Comparison of ENCODE assay signal across 27 mouse cellular contexts in the genomic region with DNA sequence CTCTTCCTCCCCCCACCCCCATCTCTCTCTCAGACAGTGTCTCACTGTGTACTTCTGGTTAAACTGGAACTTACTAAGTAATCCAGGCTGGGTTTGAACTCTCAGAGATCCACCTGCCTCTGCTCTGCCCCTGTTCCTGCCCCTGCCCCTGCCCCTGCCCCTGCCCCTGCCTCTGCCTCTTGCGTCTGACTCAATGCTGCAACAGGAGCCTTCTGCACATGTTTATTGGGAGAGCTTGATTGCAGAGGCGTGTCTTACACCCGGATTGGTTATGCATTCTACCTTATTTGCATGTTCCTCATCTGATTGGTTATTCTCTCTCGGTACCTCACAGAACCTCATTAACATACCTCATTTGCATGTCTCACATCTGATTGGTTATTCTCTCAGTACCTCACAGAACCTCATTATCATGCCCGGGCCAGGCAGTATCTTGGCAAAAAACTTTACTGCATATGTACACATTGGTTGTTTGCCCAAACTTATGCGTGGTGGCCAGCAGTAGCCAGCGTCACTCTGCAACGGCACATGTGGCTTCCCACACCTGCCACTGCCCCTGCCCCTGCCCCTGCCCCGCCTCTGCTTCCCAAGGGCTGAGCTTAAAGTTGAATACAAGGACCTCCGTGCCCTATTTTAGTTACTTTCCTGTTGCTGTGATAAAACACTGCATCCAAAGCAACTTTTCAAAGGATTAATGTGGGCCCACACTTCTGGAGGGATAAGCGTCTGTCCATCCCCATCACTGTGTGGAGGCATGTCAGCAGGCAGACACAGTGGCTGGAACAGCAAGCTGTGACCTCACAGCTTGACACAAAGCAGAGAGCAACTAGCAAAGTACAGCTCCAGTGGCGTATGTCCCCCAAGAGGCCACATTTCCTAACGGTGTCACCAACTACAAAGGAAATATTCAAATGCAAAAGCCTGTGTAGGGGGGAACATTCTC. TPM values are rescaled to one million over a fixed set of nuclear protein-coding genes. Genes with fewer than 3 reads are reported as not detected.
DNase-seq lines count a peak whose midpoint lies in the region; ATAC-seq and TF ChIP-seq lines count a peak whose summit lies in the region.
"Had no signal": no experiment of that assay in that cellular context is flagged by ENCODE, and none has a peak within 500 bp of the region (broad histone marks: within the 10 kb centered on the region; RNA-seq: fewer than 3 reads in every experiment).

No protein-coding gene starts in this region.

- H3K4me2 ChIP-seq in forebrain, embryonic 11.5 days (ENCODE audit: low read depth, low read length, severe bottlenecking), result no peak overlapping the region
- no peak overlapping the region for H3K4me2 ChIP-seq in forebrain, embryonic 16.5 days (ENCODE audit: low read length)
- H3K4me2 ChIP-seq in liver, postnatal 0 days (ENCODE audit: low read depth, low read length), result no peak overlapping the region
- no peak overlapping the region for H3K4me2 ChIP-seq in liver, embryonic 12.5 days
- H3K4me2 ChIP-seq: forebrain, embryonic 13.5 days; kidney, embryonic 15.5 days; neural tube, embryonic 13.5 days; stomach, embryonic 15.5 days had no signal

- ATAC-seq in forebrain, embryonic 11.5 days (replicated peaks; ENCODE audit: low FRiP score), result 0 out of 2 replicates have a peak, but pooled peaks have one; percentile 24
- ATAC-seq in forebrain, embryonic 16.5 days, result no peak
- ATAC-seq in liver, postnatal 0 days, result 0 out of 2 replicates have a peak, but pooled peaks have one; percentile 14
- ATAC-seq in liver, embryonic 12.5 days, result no peak
- ATAC-seq: forebrain, embryonic 13.5 days; intestine, postnatal 0 days had no signal

- H3K9me3 ChIP-seq in forebrain, embryonic 11.5 days (ENCODE audit: control insufficient read depth, low read length), result no peaks in the 10 kb centered on the region
- H3K9me3 ChIP-seq in forebrain, embryonic 16.5 days (ENCODE audit: control insufficient read depth, low read length), result no peaks in the 10 kb centered on the region
- H3K9me3 ChIP-seq in liver, postnatal 0 days (ENCODE audit: low read length), result no peaks in the 10 kb centered on the region
- no peaks in the 10 kb centered on the region for H3K9me3 ChIP-seq in liver, embryonic 12.5 days (replicated peaks)
- H3K9me3 ChIP-seq: forebrain, embryonic 13.5 days; G1E; kidney, embryonic 15.5 days; megakaryocyte, embryonic 14.5 days; neural tube, embryonic 13.5 days; stomach, embryonic 15.5 days had no signal

- WGBS in forebrain, embryonic 11.5 days, result 60% methylated on average over 12 of the region's 13 CpGs
- WGBS in forebrain, embryonic 16.5 days, result 49% methylated on average over 12 of the region's 13 CpGs
- WGBS in liver, postnatal 0 days (ENCODE audit: insufficient replicate concordance), result 61% methylated on average over 12 of the region's 13 CpGs
- 59% methylated on average over 13 of the region's 13 CpGs for WGBS in liver, embryonic 12.5 days (ENCODE audit: insufficient replicate concordance)

- no peak overlapping the region for H3K4me3 ChIP-seq in forebrain, embryonic 11.5 days (ENCODE audit: low read depth, low read length)
- H3K4me3 ChIP-seq in forebrain, embryonic 16.5 days (replicated peaks; ENCODE audit: low read length), result no peak overlapping the region
- no peak overlapping the region for H3K4me3 ChIP-seq in liver, postnatal 0 days (ENCODE audit: low read depth, low read length)
- H3K4me3 ChIP-seq in liver, embryonic 12.5 days, result no peak overlapping the region
- H3K4me3 ChIP-seq: forebrain, embryonic 13.5 days; gastrocnemius, adult 2 months; kidney, embryonic 15.5 days; limb, embryonic 10.5 days; megakaryocyte, embryonic 14.5 days; myocyte; neural tube, embryonic 13.5 days; stomach, embryonic 15.5 days had no signal

- TF ChIP-seq POLR2A in brain, embryonic 14.5 days (IDR thresholded peaks at IDR 0.05; ENCODE audit: borderline replicate concordance, extremely low read depth, insufficient read depth, insufficient read length, poor library complexity, severe bottlenecking), result no peak

- no peak for DNase-seq in forebrain, embryonic 11.5 days (ENCODE audit: low spot score)
- no peak for DNase-seq in liver, postnatal 0 days
- DNase-seq in 416B (ENCODE audit: low read depth), result peak; percentile 86
- DNase-seq in brain, embryonic 14.5 days (ENCODE audit: low read depth), result peak; percentile 18
- DNase-seq in thymus, postnatal 4 days, result no peak
- DNase-seq in embryo, embryonic 9.5 days (ENCODE audit: extremely low spot score), result no peak
- DNase-seq: adrenal gland, postnatal 25 days; cerebellum, adult 11-12 months; cerebellum, postnatal 10 days; gastrocnemius, adult 2 months; liver; lung, adult 2 months; lung, postnatal 36 days; right cerebral cortex, adult 18-20 months; right cerebral cortex, postnatal 4 days; thymus, postnatal 25 days had no signal

- no peaks in the 10 kb centered on the region; the same call in 1 of the 2 replicates for H3K27me3 ChIP-seq in forebrain, embryonic 11.5 days (ENCODE audit: control insufficient read depth, insufficient read depth, low read length)
- H3K27me3 ChIP-seq in forebrain, embryonic 16.5 days (replicated peaks; ENCODE audit: control insufficient read depth, insufficient read depth, low read length), result no peaks in the 10 kb centered on the region
- no peaks in the 10 kb centered on the region for H3K27me3 ChIP-seq in liver, postnatal 0 days (ENCODE audit: insufficient read depth, low read length)
- peaks cover 6% of the 10 kb centered on the region; the same call in 1 of the 2 replicates for H3K27me3 ChIP-seq in liver, embryonic 12.5 days (replicated peaks)
- H3K27me3 ChIP-seq: stomach, embryonic 15.5 days had no signal

- H3K9ac ChIP-seq in forebrain, embryonic 11.5 days (ENCODE audit: low read length), result no peak overlapping the region
- no peak overlapping the region for H3K9ac ChIP-seq in forebrain, embryonic 16.5 days (replicated peaks; ENCODE audit: low read depth, low read length)
- H3K9ac ChIP-seq in liver, postnatal 0 days (replicated peaks), result no peak overlapping the region
- H3K9ac ChIP-seq in liver, embryonic 12.5 days, result no peak overlapping the region
- H3K9ac ChIP-seq: forebrain, embryonic 13.5 days; kidney, embryonic 15.5 days; neural tube, embryonic 13.5 days; stomach, embryonic 15.5 days had no signal

- H3K4me1 ChIP-seq in forebrain, embryonic 11.5 days (replicated peaks; ENCODE audit: control insufficient read depth, insufficient read depth, low read length), result no peaks in the 10 kb centered on the region
- H3K4me1 ChIP-seq in forebrain, embryonic 16.5 days (replicated peaks; ENCODE audit: control insufficient read depth, insufficient read depth, low read length), result peaks cover 7% of the 10 kb centered on the region; the same call in 1 of the 2 replicates
- 0 out of 2 replicates have a peak, but pooled peaks cover 2% of the 10 kb centered on the region for H3K4me1 ChIP-seq in liver, postnatal 0 days (ENCODE audit: insufficient read depth)
- peaks cover 3% of the 10 kb centered on the region; the same call in 1 of the 2 replicates for H3K4me1 ChIP-seq in liver, embryonic 12.5 days
- H3K4me1 ChIP-seq: kidney, embryonic 15.5 days had no signal

- TF ChIP-seq EP300 in liver, postnatal 0 days (IDR thresholded peaks at IDR 0.05; ENCODE audit: low read depth), result no peak

- H3K36me3 ChIP-seq in forebrain, embryonic 11.5 days (ENCODE audit: control insufficient read depth, insufficient read depth, low read length), result no peaks in the 10 kb centered on the region
- no peaks in the 10 kb centered on the region for H3K36me3 ChIP-seq in forebrain, embryonic 16.5 days (ENCODE audit: control insufficient read depth, insufficient read depth)
- no peaks in the 10 kb centered on the region for H3K36me3 ChIP-seq in liver, postnatal 0 days (replicated peaks; ENCODE audit: insufficient read depth, low read length)
- no peaks in the 10 kb centered on the region for H3K36me3 ChIP-seq in liver, embryonic 12.5 days
- H3K36me3 ChIP-seq: G1E; kidney, embryonic 15.5 days; limb, embryonic 10.5 days; neural tube, embryonic 13.5 days; stomach, embryonic 15.5 days had no signal

- H3K27ac ChIP-seq in forebrain, embryonic 11.5 days (ENCODE audit: low read depth, low read length), result no peak overlapping the region
- H3K27ac ChIP-seq in forebrain, embryonic 16.5 days (ENCODE audit: low read length), result no peak overlapping the region
- H3K27ac ChIP-seq in liver, postnatal 0 days (ENCODE audit: low read depth), result no peak overlapping the region
- H3K27ac ChIP-seq in liver, embryonic 12.5 days, result no peak overlapping the region
- H3K27ac ChIP-seq: forebrain, embryonic 13.5 days; gastrocnemius, adult 2 months; kidney, embryonic 15.5 days; limb, embryonic 10.5 days; neural tube, embryonic 13.5 days; stomach, embryonic 15.5 days had no signal

- TF ChIP-seq CTCF in liver, postnatal 0 days (IDR thresholded peaks at IDR 0.05; ENCODE audit: low read depth), result no peak
- no peak for TF ChIP-seq CTCF in brain, embryonic 14.5 days (IDR thresholded peaks at IDR 0.05; ENCODE audit: borderline replicate concordance, extremely low read depth, insufficient read depth, insufficient read length)

RNA-seq across cellular contexts. Expression of gene Tnfrsf13b, which starts 23.9 kb away (rescaled TPM):
- 0.83 and 1.0 TPM in 2 replicates for polyA plus RNA-seq in forebrain, embryonic 11.5 days (2014; fragmentation: Nextera tagmentation; extraction: Ambion mirVana)
- polyA plus RNA-seq in forebrain, embryonic 16.5 days (2015; fragmentation: Nextera tagmentation; extraction: Ambion mirVana), result 0.57 and 1.1 TPM in 2 replicates
- polyA plus RNA-seq in liver, postnatal 0 days (2015; fragmentation: Nextera tagmentation; extraction: Ambion mirVana), result 8.1 and 9.4 TPM in 2 replicates
- 3.2 and 4.8 TPM in 2 replicates for polyA plus RNA-seq in liver, embryonic 12.5 days (2016; fragmentation: Nextera tagmentation; extraction: Ambion mirVana)
- 1.3 and 1.6 TPM in 2 replicates for polyA plus RNA-seq in brain, embryonic 14.5 days (2012; rRNA removed)

Comparison
In these comparisons a context has a peak if more than half of its experiments do, and no peak if none do; other contexts are left out.
1. ATAC-seq: peak in forebrain, embryonic 11.5 days (single experiment) and liver, postnatal 0 days (single experiment); none in forebrain, embryonic 16.5 days (single experiment) and liver, embryonic 12.5 days (single experiment).
2. DNase-seq: peak in 416B (single experiment) and brain, embryonic 14.5 days (single experiment); none in forebrain, embryonic 11.5 days (single experiment), liver, postnatal 0 days (single experiment), thymus, postnatal 4 days (single experiment) and embryo, embryonic 9.5 days (single experiment).